Mouse (Mus musculus): ENCODE results near the gene Rasgrp2. TPM values are rescaled to one million over a fixed set of nuclear protein-coding genes. Genes with fewer than 3 reads are reported as not detected.

Gene Rasgrp2
- polyA plus RNA-seq, 1 experiment from 2014 or later, result 116 TPM

- Histone ChIP-seq H3K4me1 (replicated peaks; ENCODE audit: insufficient read depth, low read length) (peaks cover 39% of the 10 kb centered on the region), H3K36me3 (ENCODE audit: insufficient read depth, low read length) (no peaks in the 10 kb centered on the region), H3K9ac (ENCODE audit: low read depth, low read length) (no peak overlapping the region), H3K9me3 (replicated peaks; ENCODE audit: low read length) (no peaks in the 10 kb centered on the region), H3K27me3 (ENCODE audit: insufficient read depth, low read length) (no peaks in the 10 kb centered on the region), H3K4me2 (ENCODE audit: low read length) (peak overlapping the region; percentile 44; the same call in 1 of the 2 replicates), H3K27ac (no peak overlapping the region), H3K4me3 (replicated peaks; ENCODE audit: low read depth, low read length) (no peak overlapping the region)
- ATAC-seq (replicated peaks; ENCODE audit: low FRiP score, low read depth) (no peak), DNase-seq (ENCODE audit: low spot score) (no peak)
- TF ChIP-seq CTCF (IDR thresholded peaks at IDR 0.05; ENCODE audit: low read depth), result no peak
- WGBS, result 75% methylated on average over 7 of the region's 7 CpGs
Observed at GRCm38 (mm10) chr19:6385821-6386220, 13.3 kb upstream of the Rasgrp2 start.

GRCm38 (mm10) chr19:6386234-6386633 is 12.9 kb upstream of the Rasgrp2 start:
- 63% methylated on average over 9 of the region's 9 CpGs for WGBS
- H3K4me3 ChIP-seq (replicated peaks; ENCODE audit: low read depth, low read length), result no peak overlapping the region
- no peaks in the 10 kb centered on the region for H3K27me3 ChIP-seq (ENCODE audit: insufficient read depth, low read length)
- DNase-seq (ENCODE audit: low spot score) (no peak), ATAC-seq (replicated peaks; ENCODE audit: low FRiP score, low read depth) (no peak)
- no peak overlapping the region for H3K9ac ChIP-seq (ENCODE audit: low read depth, low read length)
- H3K4me1 ChIP-seq (replicated peaks; ENCODE audit: insufficient read depth, low read length), result peaks cover 39% of the 10 kb centered on the region
- H3K9me3 ChIP-seq (replicated peaks; ENCODE audit: low read length), result no peaks in the 10 kb centered on the region
- H3K27ac ChIP-seq, result no peak overlapping the region
- no peak for TF ChIP-seq CTCF (IDR thresholded peaks at IDR 0.05; ENCODE audit: low read depth)
- H3K36me3 ChIP-seq (ENCODE audit: insufficient read depth, low read length), result no peaks in the 10 kb centered on the region
- H3K4me2 ChIP-seq (ENCODE audit: low read length), result no peak overlapping the region

- Histone ChIP-seq H3K4me2 (ENCODE audit: low read length) (no peak overlapping the region), H3K36me3 (ENCODE audit: insufficient read depth, low read length) (0 out of 2 replicates have a peak, but pooled peaks cover 3% of the 10 kb centered on the region), H3K4me1 (replicated peaks; ENCODE audit: insufficient read depth, low read length) (peaks cover 36% of the 10 kb centered on the region), H3K9ac (ENCODE audit: low read depth, low read length) (no peak overlapping the region), H3K9me3 (replicated peaks; ENCODE audit: low read length) (no peaks in the 10 kb centered on the region), H3K27ac (no peak overlapping the region), H3K4me3 (replicated peaks; ENCODE audit: low read depth, low read length) (no peak overlapping the region), H3K27me3 (ENCODE audit: insufficient read depth, low read length) (no peaks in the 10 kb centered on the region)
- DNase-seq (ENCODE audit: low spot score) (no peak), ATAC-seq (replicated peaks; ENCODE audit: low FRiP score, low read depth) (no peak)
- TF ChIP-seq CTCF (IDR thresholded peaks at IDR 0.05; ENCODE audit: low read depth), result peak; percentile 39; the same call in 1 of the 2 replicates
- 81% methylated on average over 13 of the region's 13 CpGs for WGBS
Observed at GRCm38 (mm10) chr19:6388006-6388405, 11.1 kb upstream of the Rasgrp2 start.

- H3K9ac ChIP-seq (ENCODE audit: low read depth, low read length), result peak overlapping the region; percentile 20; the same call in 1 of the 2 replicates
Observed at GRCm38 (mm10) chr19:6389803-6390202, 9.3 kb upstream of the Rasgrp2 start.

GRCm38 (mm10) chr19:6390251-6390650 is 8.9 kb upstream of the Rasgrp2 start:
- WGBS, result 57% methylated on average over 6 of the region's 6 CpGs
- H3K27me3 ChIP-seq (ENCODE audit: insufficient read depth, low read length), result no peaks in the 10 kb centered on the region
- H3K9me3 ChIP-seq (replicated peaks; ENCODE audit: low read length), result no peaks in the 10 kb centered on the region
- H3K27ac ChIP-seq, result no peak overlapping the region
- DNase-seq (ENCODE audit: low spot score) (no peak), ATAC-seq (replicated peaks; ENCODE audit: low FRiP score, low read depth) (no peak; the same call in 1 of the 2 replicates)
- 0 out of 2 replicates have a peak, but pooled peaks cover 3% of the 10 kb centered on the region for H3K36me3 ChIP-seq (ENCODE audit: insufficient read depth, low read length)
- H3K4me2 ChIP-seq (ENCODE audit: low read length), result peak overlapping the region; percentile 42; the same call in 1 of the 2 replicates
- peaks cover 14% of the 10 kb centered on the region; the same call in 1 of the 2 replicates for H3K4me1 ChIP-seq (replicated peaks; ENCODE audit: insufficient read depth, low read length)
- no peak overlapping the region for H3K4me3 ChIP-seq (replicated peaks; ENCODE audit: low read depth, low read length)
- H3K9ac ChIP-seq (ENCODE audit: low read depth, low read length), result no peak overlapping the region
- no peak for TF ChIP-seq CTCF (IDR thresholded peaks at IDR 0.05; ENCODE audit: low read depth)

More at GRCm38 (mm10) chr19:6389803-6390202, 9.3 kb upstream of the Rasgrp2 start:
- Histone ChIP-seq H3K9me3 (replicated peaks; ENCODE audit: low read length) (no peaks in the 10 kb centered on the region), H3K36me3 (ENCODE audit: insufficient read depth, low read length) (0 out of 2 replicates have a peak, but pooled peaks cover 3% of the 10 kb centered on the region), H3K27me3 (ENCODE audit: insufficient read depth, low read length) (no peaks in the 10 kb centered on the region), H3K4me2 (ENCODE audit: low read length) (peak overlapping the region; percentile 42), H3K4me3 (replicated peaks; ENCODE audit: low read depth, low read length) (peak overlapping the region; percentile 6), H3K27ac (no peak overlapping the region), H3K4me1 (replicated peaks; ENCODE audit: insufficient read depth, low read length) (peaks cover 19% of the 10 kb centered on the region; the same call in 1 of the 2 replicates)
- 6% methylated on average over 16 of the region's 16 CpGs for WGBS
- TF ChIP-seq CTCF (IDR thresholded peaks at IDR 0.05; ENCODE audit: low read depth), result no peak
- DNase-seq (ENCODE audit: low spot score) (peak; percentile 36), ATAC-seq (replicated peaks; ENCODE audit: low FRiP score, low read depth) (0 out of 2 replicates have a peak, but pooled peaks have one; percentile 31)

GRCm38 (mm10) chr19:6392743-6393393 is 6.3 kb upstream of the Rasgrp2 start:
- ATAC-seq (replicated peaks; ENCODE audit: low FRiP score, low read depth), result no peak
- 89% methylated on average over 14 of the region's 14 CpGs for WGBS
- Histone ChIP-seq H3K4me1 (replicated peaks; ENCODE audit: insufficient read depth, low read length) (peaks cover 3% of the 10 kb centered on the region; the same call in 1 of the 2 replicates), H3K9ac (ENCODE audit: low read depth, low read length) (no peak overlapping the region), H3K4me3 (replicated peaks; ENCODE audit: low read depth, low read length) (no peak overlapping the region), H3K4me2 (ENCODE audit: low read length) (no peak overlapping the region), H3K27ac (no peak overlapping the region), H3K27me3 (ENCODE audit: insufficient read depth, low read length) (no peaks in the 10 kb centered on the region), H3K36me3 (ENCODE audit: insufficient read depth, low read length) (0 out of 2 replicates have a peak, but pooled peaks cover 3% of the 10 kb centered on the region), H3K9me3 (replicated peaks; ENCODE audit: low read length) (no peaks in the 10 kb centered on the region)
- no peak for DNase-seq (ENCODE audit: low spot score)
- peak; percentile 47 for TF ChIP-seq CTCF (IDR thresholded peaks at IDR 0.05; ENCODE audit: low read depth)

Data from kidney, postnatal 0 days (tissue).